Mouse (Mus musculus) retina, adult 2 months (tissue): Measurements from ENCODE around the gene Abcg2.
"Not testable (repeated sequence)": the region's sequence is repeated elsewhere in the genome, so short reads cannot be mapped to it uniquely, and the experiment has no call there.

Experiments used
- DNase-seq: peaks from one replicate; pipeline ENCODE4 v3.0.0-alpha.2; 2012; ENCODE audit warnings: low read depth, low spot score

Gene Abcg2

DNA sequence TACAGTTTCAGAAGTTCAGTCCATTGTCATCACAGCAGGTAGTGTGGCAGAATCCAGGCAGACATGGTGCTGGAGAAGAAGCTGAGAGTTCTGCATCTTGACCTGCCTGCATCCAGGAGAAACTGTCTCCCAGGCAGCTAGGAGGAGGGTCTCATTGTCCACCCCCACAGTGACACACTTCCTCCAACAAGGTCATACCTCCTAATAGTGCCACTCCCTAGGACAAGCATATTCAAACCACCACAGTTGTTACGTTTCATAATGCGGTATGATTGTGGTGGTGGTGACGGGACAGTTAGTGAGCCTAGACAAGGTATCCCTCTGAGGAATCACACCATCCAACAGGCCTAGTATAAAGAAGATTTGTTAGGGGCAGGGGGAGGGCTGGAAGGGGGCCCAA is at the start of gene Abcg2:
Gene Abcg2, plus strand, starts transcription at position 301 of the 400 bp plus-strand sequence.
- not testable (repeated sequence) for DNase-seq

DNA sequence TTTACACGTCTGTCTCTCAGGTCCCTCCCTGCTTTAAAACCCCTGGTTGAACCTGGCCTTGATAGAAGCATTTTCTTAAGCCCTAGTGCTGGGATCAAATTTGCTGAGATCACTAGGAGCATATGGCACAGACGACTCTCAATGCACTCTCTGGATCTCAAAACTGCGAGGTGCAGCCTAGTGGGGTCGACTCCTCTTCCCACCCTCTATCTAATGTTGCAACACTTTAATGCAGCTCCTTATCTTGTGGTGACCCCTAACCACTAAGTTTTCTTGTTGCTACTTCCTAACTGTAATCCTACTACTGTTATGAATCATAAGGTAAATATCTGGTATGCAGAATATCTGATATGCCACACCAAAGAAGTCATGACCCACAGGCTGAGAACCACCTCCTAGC is 44.1 kb upstream of the Abcg2 start:
- DNase-seq, result not testable (repeated sequence)

DNA sequence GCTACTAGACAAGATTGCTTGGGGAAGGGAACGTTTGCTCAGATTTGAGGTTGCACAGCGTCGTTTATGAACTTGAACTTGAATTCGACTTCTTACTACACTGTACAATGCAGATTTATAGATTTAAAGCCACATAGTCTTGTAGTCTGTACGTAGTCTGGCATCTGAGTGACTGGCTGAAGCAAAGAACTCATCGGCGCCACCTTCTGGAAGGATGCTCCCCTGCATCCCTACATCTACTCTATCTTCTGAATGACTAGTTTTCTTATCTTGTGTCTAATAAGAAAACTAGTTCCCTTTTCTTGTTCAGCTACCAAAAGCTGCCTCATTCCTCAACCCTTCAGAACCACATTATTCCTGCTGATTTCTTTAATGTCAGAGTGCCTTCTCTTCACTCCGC is 41.5 kb upstream of the Abcg2 start:
- DNase-seq, result not testable (repeated sequence)

DNA sequence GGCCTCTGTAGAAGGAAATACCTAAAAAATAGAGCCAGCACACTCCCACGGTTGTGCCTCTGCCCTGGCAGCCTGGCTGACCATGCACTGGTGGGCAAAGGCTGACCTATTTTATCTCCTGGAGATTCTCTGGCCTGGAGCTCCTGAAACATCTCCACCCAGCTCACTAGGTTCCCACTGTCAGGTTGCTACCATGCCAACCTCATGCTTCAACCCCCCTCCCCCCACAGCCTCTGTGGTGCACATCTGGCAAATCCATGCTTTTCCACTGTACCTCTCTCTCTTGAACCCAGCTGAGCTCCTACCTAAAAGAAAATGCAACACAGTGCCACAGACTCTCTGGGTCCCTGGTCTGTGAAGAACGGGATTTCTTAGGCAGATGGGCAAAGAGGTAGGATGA is 39.4 kb upstream of the Abcg2 start:
- DNase-seq, result not testable (repeated sequence)

DNA sequence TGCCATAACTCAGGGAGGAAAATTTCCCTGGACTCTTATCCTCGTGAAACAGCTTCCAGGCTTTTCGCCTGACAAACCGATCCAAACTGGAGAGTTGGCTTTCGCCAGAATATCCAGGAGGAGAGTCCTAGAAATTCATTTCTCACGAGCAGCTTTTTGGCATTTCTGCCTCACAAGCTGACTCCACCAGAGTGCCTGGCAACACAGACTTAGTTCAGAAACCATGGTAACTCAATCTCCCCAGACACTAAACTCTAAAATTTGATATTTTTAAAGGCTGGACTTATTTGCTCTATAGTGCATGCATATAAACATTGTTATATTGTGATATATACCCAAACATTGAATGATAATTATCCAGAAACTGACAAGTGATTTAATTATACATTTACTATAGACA is 38.3 kb upstream of the Abcg2 start:
- DNase-seq, result not testable (repeated sequence)

DNA sequence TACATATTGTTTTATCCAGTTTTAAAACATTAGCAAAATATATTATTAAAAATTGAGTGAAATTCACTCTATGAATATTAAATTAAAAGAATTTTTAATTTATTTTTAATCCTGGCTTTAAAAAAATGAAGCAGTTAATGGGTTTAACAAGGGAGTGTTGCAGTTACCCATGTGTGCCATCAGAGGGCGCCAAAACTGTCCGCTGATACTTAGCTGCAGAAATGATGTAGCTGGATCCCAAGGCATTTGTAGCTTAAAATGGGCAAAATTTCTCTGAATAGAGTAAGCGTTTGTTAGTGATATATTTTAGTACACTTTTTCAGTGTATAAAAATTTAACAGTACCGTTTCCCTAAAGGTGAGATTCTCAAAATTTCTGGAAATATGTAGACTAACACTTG is 37.5 kb upstream of the Abcg2 start:
- peak; percentile 28 for DNase-seq

DNA sequence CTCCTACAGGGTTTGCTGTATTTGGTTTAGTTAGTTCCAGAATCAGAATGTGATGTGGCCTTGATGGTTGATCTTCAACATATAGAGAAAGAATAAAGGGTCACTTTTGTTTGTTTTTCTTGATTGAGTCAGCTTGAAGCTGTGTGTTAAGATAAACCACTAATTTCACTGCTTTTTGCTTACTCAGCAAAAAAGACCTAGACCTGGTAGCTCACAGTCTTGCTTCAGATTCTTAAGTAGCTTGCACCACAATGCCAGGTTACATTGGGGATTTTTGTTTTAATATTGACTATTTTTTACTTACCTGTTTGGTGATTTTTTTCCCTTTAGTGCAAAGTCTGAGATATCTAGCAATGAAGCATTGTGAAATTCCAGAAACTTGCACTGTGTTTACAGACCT is 30.5 kb upstream of the Abcg2 start:
- not testable (repeated sequence) for DNase-seq

DNA sequence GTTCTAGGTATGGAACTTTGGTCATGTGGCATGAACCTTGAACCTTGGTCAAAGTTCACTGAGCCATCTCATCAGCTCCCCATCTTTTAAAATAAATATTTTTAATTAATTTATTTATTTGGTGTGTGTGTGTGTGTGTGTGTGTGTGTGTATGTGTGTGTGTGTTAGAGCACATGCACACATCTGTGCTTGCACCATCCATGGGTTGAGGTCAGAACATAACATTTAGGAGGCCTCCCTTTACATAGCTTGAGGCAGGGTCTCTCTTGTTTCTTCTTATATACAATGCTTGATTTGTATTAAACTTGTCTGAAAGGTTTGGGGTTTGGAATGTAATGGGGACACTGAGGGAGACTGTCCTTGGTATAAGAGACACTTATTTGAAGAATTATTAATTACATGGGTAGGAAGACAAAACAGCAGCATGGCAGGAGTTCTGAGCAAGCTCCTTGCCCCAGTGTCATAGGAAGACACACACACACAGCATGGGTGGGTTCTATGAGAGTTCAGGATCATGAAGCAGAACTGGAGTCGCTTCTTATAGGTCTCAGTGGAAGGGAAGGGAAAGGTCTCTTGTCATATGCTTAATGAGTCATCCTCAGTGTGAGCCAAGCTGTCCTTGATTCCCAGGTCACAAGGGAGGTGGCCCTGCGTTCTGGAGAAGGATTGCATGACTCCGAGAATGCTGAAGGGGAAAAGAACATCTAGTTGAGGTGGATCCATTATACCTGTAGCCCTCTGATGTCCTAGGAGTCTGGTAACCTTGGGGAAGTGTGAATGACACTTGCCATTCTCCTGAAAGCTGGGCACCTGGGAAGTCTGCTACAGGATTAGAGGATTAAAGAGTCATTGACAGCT is 9.9 kb downstream of the Abcg2 start:
- not testable (repeated sequence) for DNase-seq

DNA sequence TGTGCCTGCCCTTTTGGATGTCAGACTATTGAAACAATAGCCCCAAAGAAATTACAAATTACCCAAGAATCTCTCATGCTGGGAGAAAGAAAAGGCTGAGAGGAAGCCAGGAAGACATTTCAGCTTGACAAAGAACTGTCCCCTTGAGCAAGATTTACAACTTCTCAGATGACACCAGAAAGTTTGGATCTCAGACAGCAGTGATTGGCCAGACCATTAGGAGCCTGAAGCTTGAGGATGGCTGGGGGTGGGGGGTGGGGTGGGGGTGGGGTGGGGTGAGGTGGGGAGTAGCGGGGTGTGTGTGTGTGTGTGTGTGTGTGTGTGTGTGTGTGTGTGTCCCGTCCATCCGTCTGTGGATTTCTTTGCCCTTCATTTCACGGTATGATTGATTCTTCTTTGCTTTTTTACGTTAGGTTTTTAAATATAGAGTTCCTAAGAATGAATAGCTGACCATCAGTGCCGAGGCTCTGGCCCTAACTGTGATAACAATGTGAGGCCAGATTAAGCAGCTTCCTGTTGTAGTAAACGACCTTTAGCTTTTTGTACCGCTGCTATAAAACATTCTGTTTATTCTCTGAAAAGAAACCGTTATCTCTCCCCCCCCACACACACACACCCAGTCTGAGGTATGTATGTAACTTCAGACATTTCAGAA is 11.4 kb downstream of the Abcg2 start:
- DNase-seq, result not testable (repeated sequence)

DNA sequence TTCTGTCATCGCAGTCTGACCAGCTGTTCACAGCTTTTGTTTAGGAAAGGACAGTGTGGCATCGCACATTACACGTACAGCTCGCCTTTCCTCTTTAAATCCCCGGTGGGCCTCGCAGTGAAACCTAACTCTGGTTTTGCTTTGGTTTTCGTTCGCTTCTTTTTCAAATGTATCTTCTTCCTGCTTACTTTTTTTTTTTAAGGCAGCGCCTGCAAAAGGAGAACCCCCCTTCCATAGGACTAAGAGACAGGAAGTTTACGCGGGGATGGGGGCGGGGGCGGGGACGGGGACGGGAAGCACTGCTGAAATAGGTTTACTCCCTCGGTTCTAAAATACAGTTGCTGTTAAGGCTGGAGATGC is 12.0 kb downstream of the Abcg2 start:
- DNase-seq, result no peak

DNA sequence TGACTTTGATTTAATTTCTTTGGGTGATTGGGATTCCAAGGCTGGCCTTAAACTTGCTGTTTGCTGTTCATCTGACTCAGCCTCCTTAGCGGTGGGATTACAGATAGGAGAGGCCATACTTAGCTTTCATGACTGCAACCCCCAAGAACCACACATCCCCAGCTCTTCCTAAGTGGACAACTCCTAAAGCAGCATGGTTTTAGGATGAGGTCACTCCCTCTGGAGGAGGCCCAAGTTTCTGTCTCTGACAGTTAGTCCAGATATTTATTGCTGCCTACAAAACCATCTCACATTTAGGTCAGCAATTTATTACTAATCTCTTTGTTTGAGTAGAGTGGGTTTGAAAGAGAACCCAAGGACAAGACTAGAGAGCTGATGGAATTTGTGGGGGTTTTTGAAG is 17.8 kb downstream of the Abcg2 start:
- DNase-seq, result not testable (repeated sequence)

DNA sequence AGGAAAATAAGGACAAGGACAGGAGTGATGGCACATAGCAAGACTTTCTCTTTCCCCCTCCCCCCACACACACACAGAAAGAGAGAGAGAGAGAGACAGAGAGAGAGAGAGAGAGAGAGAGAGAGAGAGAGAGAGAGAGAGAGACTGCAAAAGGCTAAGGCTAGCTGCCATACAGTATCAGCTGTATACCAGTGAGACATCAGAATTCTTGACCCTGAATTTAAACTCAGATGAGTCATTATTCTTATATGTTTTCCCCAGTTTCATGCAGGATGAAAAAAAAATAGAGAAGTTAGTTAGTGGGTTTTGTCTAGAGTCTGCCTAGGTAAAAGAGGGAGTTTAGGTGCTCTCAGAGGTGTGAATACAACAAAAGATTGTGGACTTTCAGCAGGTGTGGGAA is 18.7 kb downstream of the Abcg2 start:
- DNase-seq, result not testable (repeated sequence)

DNA sequence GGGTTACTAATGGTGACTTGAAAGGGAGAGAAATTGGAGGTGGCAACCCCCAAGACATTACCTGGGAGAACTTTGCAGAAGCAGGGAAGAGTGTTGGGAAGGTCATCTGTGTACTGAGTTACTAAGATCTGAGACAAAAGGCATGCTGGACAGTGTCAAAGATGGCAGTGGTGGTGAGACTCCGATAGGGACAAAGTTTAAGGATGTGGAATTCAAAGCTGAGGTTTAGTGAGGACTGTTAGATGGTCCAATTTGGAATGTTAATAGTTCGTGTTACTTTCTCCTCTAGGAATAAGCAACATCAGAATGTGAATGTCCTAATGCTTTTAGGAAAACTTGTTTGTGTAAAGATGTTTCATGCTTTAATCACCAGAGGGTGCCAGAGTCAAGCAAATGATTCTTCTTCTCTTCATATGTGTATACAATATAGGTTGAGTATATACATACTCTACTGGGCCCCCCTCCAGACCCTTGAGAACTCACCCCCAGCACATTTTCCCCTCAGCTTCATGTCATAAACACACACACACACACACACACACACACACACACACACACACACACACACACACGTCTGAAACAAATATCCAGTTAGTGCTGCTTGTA is 19.3 kb downstream of the Abcg2 start:
- not testable (repeated sequence) for DNase-seq

DNA sequence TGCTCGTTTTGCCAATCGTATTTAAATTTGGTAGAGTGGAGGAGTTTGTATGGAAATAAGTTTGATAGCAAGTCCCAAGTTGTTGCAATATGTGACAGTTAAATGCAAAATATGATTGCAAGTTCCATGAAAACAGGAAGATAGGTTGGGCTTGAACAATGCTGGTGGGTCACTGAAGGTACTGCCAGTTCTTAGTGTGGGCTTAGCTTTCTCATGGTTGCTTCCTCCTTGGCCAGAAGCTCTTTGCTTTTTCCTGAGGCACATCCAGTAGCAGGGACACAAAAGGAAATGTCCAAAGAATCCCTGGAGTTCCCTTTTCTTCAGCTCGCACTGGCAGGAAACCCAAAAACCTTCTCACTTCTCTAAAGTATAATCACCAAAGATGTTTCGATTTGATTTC is 22.3 kb downstream of the Abcg2 start:
- DNase-seq, result no peak

DNA sequence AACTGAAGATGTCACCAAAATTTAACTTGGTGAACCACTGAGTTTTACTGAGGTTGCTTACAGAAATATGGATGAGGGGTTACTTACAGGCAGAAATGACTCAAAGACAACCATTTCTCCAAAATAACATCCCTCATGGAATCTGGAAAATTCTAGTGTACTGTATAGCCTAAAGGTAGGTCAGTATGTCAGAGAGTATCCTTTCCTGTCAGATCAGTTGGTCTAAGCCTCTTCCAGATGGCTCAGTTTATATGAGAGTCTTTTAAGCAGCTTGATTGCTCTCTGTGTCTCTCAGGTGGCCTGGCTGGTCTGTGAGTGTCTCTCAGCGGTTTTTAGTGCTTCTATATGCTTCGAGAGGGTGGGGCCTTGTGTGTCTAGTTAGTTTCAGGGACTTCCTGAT is 24.1 kb downstream of the Abcg2 start:
- DNase-seq, result no peak

DNA sequence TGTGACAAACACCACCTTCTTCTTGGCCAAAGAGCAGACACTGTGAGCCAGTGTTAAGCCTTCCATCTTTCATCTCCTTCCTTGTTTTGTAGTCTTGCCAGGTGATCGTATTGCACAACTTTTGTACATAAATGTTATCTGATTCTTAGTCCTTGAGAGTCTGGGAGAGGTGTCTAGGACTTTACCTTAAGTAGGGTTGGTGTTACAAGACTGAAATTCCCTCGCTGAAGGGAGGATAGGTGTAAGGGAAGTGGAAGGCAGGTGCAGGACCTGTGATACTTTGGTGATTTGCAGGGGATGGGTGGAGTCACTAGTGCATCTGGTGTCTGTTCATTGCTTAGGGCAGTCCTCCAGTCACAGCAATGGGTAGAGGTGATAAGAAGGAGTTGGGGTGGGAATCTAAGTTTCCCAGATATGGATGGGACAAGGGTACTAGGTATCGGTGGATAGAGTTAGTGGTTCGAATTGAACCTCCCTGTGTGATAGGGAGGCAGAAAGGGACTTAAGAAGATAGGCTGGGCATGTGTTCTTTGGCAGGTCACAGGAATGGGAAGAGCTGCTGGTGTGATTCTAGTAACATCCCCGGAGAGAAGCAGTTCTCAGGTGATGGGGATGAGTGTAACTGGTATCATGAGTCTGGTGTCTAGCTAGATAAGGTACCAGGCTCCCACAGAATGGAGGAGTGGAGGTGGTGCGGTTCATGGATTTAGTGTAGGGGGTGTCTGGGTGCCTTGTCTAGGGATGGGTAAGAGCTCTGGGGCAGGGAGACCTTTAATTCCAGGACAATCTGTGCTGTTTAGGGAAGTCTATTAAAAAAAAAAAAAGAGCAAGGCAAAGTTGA is 25.8 kb downstream of the Abcg2 start:
- DNase-seq, result no peak

DNA sequence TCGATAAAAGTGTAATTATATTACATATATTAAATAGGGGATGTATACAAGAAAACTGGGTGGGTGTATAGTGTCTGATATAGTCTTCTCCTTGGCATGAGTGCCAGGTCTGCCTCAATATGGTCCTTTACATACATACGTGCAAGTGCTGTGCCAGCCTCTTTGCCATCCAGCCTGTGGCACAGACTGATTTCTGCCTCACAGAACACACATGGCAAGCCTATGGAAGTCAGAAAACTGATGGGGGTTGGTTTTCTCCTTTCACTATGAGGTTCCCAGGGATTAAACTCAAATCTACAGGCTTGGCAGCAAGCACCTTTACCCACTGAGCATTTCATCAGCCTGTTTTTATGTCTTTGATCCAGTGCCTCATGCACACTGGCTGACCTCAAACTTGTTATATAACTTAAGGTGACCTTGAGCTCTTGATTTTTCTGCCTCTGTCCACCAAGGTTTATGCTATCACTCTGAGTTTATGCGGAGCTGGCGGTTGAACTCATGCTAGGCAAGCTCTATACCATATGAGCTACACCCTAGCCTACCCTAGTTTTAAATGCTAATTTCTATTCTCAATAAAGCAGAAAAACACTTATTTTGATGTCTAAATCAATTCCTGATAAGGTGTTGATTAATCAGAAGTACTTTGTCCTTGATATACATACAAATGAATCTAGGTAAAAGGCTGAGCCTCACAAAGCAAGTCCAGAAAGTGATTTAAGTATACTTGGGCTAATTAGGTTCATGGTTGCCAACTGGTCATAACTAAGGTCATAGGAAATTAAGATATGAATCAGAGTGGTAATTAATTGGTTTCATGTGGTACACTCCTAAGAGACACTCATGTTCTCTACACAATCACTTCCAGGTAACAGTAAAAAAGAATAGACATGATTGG is 26.7 kb downstream of the Abcg2 start:
- DNase-seq, result no peak

DNA sequence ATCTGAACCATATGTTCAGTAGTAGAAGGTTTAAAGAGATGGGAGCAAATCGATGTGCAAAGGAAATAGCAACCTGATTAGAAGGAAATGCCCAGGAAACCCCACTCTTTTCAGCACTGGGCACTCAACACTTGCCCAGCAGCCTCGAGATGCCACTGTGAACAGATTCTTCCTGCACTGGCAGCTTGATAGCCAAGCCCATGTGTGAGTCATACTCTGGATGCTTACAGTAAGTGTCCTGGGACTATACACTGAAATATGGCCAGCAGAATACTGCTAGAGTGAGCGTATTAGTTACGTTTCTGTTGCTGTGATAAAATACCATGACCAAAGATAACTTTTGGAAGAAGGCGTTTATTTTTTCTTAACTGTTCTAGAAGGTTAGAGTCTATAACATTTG is 39.8 kb downstream of the Abcg2 start:
- DNase-seq, result no peak

DNA sequence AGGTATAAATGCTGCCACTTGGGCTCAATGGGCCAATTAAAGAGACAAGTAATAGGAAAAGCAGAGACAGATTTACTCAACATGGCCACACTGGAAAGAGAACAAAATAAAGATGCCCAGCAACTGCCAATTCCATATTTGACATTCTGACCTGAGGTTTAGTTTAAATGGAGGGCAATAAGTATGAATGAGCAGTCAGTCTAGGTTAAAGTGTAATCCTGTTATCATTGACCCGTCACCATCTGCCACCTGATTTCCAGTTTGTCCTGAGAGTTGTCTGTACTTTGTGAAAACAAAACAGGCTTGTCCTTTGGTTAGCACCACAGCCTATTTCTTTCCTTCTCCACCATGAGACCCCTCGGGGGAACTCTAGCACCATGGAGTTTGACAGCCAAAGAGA is 44.9 kb downstream of the Abcg2 start:
- no peak for DNase-seq

DNA sequence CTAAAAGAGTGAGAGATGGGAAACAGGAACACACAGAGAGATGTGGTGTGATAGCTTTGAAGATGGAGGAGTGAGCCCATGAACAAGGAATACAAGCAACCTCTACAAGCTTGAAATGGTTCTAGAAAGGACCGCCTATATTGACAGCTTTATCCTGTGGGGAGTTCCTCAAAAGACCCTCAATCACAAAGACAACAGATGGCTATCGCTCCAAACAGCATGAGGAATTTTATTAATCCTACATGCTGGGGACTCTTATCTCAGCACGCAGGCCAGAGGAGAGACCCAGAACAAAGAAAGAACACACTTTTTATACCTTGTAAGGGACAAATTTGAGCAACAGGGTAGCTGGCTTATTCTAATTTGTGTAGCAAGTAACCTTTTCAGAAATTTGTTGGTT is 48.1 kb downstream of the Abcg2 start:
- DNase-seq, result no peak

DNA sequence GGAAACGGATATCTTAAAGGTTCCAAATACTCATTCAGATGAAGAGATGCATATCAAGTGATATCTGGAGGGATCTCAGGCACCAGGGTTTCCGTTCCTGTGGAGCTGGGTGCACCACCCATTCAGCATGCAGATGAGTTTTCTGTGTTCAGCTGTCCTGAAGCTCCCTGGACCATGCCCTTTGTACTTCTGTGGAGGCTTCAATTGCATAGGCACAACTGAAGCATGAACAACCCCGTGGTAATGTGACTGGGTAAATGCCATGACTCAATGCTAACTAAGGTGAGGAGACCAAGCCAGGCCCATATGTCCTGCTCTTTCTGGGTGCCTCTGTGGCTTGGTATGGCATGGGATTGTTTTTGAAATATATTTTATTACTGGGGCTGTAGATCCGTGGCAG is 49.4 kb downstream of the Abcg2 start:
- DNase-seq, result no peak
